Mouse (Mus musculus): ENCODE results near the gene Zfp574.

DNA sequence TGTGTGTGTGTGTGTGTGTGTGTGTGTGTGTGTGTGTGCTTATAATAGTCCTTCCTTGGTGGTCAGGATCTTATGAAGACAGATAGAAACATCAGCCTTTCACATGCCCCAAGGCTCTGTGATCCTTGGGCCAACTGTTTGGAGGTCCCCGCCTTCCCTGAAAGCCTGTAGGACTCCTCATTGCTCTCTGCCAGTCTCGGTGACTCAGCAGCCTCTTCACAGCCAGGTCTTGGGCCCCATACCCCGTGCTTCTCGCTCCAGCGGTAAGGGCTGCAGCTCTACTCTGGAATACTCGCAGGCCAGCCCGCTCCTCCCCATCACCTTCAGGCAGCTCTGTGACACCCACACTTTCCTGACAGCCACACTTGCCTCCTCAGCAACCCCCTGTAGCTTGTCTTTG, 45.9 kb upstream of the Zfp574 start:
- TF ChIP-seq CTCF (IDR thresholded peaks at IDR 0.05; ENCODE audit: low read depth) = no peak
- TF ChIP-seq EP300 (IDR thresholded peaks at IDR 0.05; ENCODE audit: low read depth) = no peak
